Mouse (Mus musculus) spleen, adult 2 months (tissue): ENCODE results near the gene Egfem1.

Source experiments
- CTCF ChIP-seq: fragments of 200-500 bp; IDR thresholded peaks from 2 replicates; pipeline ENCODE4 v1.5.1; 2011; ENCODE audit warnings: mild to moderate bottlenecking, inconsistent platforms; ENCODE audit not compliant: insufficient read depth, insufficient read length, insufficient replicate concordance; ENCODE audit errors: extremely low read depth
- POLR2A ChIP-seq: fragments of 200-500 bp; IDR thresholded peaks from 2 replicates; pipeline ENCODE4 v1.6.1; 2011; ENCODE audit warnings: low read depth, low read length, inconsistent platforms

- TF ChIP-seq CTCF (no peak), POLR2A (no peak)
Observed at GRCm38 (mm10) chr3:29122556-29122955, 40.7 kb downstream of the Egfem1 start.
